Mouse (Mus musculus) 3T3-L1 (cell line): Measurements from ENCODE around the gene Sept6.

Experiments
- DNase-seq: peaks from one replicate; pipeline ENCODE4 v3.0.0-alpha.2; 2015; ENCODE audit warnings: low read depth, low spot score

Gene Sept6

GRCm38 (mm10) chrX:36870372-36870771 is 121.2 kb downstream of the Sept6 start:
- DNase-seq = no peak

- no peak for DNase-seq
Measured at GRCm38 (mm10) chrX:36864609-36865328, 126.8 kb downstream of the Sept6 start.

GRCm38 (mm10) chrX:36863766-36864608 is 127.6 kb downstream of the Sept6 start:
- DNase-seq = peak; percentile 86
